Mouse (Mus musculus) thymus, postnatal 10 days (tissue): ENCODE data around the gene Zfp365.

Experiments used
- DNase-seq, 2 experiments: peaks; one replicate each; pipeline ENCODE4 v3.0.0; 2021; ENCODE audit warnings: low spot score in 2 of 2

Gene Zfp365

DNA sequence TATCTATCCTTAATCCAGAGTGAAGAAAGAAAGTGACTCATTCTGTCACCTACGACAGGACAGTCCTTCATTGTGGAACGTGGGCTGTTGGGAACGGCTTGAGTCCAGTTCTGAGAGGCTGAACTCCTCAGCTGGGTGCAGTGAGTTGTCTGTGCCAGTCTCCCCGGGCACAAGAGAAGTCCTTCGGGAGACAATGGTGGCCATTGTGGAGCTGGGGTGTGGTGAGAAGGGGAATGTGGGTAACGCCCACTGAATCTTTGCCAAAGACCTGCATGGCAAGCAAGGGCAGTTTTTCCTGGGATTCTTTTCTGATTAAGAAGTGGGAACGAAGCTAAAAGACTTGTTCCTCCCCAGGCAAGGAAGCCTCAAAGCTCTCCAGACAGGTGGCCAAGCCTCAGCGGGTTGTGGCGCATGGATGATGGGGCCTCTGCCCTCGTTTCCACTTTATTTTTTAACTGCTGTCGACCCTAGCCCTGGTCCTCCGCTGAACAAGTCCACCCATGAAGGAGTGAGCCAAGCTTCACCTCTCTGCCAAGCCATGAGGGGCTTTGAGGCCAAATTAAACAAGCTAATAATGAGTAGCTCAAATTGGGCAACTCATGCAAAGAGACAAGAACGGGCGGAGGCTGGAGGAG, 66.3 kb downstream of the Zfp365 start:
- no peak for DNase-seq

GRCm38 (mm10) chr10:67841596-67841995, 70.9 kb downstream of the Zfp365 start:
- DNase-seq = no peak

- DNase-seq = no peak
These were observed 71.7 kb downstream of the Zfp365 start for GRCm38 (mm10) chr10:67840735-67841134.

DNA sequence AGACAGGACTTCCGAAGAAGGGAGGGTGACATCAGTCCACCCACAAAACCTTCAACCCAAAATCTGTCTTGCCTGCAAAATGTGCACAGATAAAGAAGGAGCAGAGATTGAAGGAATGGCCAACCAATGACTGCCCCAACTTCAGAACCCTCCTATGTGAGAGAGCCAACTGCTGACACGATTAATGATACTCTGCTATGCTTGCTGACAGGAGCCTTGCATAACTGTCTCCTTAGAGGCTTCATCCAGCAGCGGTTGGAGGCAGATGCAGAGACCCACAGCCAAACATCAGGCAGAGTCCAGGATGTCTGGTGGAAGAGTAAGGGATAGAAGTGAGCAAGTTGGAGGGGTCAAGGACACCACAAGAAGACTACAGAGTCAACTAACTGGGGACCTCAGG, 73.3 kb downstream of the Zfp365 start:
- no peak for DNase-seq

DNA sequence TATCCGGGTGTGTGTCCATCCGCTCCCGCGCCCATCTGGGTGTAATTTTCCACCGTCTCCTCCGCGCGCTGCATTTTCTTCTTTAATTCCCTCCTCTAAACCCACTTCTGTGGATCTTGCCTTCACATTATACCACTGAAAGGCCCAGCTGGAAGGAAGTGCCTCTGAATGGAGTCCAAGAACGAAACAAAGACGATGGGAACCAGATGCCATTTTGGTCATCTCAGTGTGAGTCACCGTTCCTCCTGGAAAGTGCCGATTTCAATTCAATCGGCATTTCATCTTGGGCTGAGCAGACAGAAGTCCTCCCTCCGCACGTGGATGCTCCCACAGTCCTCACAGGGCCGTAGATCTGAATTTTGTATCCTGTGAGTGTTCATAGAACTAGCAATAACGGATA, 76.0 kb downstream of the Zfp365 start:
- no peak for DNase-seq
